Mouse (Mus musculus) ES-E14 (cell line): ENCODE measurements around the gene Hmgcl.

Experiments used
- HCFC1 ChIP-seq: IDR thresholded peaks from 2 replicates; pipeline ENCODE4 v1.6.1; 2012; ENCODE audit warnings: low read length, inconsistent platforms, borderline replicate concordance; ENCODE audit not compliant: insufficient read depth
- MAFK ChIP-seq: IDR thresholded peaks from 2 replicates; pipeline ENCODE4 v1.6.1; 2014; ENCODE audit warnings: mild to moderate bottlenecking, low read depth, low read length, inconsistent platforms; ENCODE audit not compliant: insufficient read depth
- ZC3H11A ChIP-seq: IDR thresholded peaks from 2 replicates; pipeline ENCODE4 v1.6.1; 2012; ENCODE audit warnings: low read depth, mild to moderate bottlenecking, inconsistent platforms, low read length, borderline replicate concordance
- ZNF384 ChIP-seq: IDR thresholded peaks from 2 replicates; pipeline ENCODE4 v1.6.1; 2012; ENCODE audit warnings: low read depth, low read length, inconsistent platforms

GRCm38 (mm10) chr4:135943389-135943788, 2.9 kb upstream of the Hmgcl start:
- no peak for TF ChIP-seq HCFC1
- TF ChIP-seq MAFK, result no peak
- TF ChIP-seq ZC3H11A, result no peak
- TF ChIP-seq ZNF384, result no peak
